Mouse (Mus musculus): ENCODE data around the gene Acbd6. TPM values are rescaled to one million over a fixed set of nuclear protein-coding genes. Genes with fewer than 3 reads are reported as not detected.
A peak's percentile ranks its signal among the peaks of the same experiment; 100 is the strongest.

Gene Acbd6
- polyA plus RNA-seq, 1 experiment from 2014 or later: 58.7 TPM

DNA sequence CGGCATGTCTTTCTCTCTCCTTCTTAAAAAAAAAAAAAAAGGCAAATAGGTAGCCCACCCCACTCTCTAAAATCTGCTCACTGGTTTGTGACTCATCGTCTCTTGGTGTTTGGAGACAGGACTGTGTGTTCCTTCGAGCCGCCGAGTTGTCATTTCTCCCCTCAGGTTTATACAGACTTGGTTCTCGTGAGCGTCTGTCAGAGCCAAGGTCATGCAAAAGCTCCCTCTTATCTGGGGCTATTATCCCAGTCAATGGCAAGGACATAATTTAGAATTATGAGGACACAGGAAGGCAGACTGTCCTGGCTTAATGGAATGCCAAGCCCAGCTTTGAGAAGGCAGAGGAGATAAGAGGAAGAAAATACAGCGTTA is 30.1 kb upstream of the Acbd6 start:
- Histone ChIP-seq H3K27ac (ENCODE audit: low read length) (no peak overlapping the region), H3K9me3 (ENCODE audit: control insufficient read depth, low read length) (no peaks in the 10 kb centered on the region), H3K4me3 (ENCODE audit: low read length) (no peak overlapping the region), H3K4me2 (ENCODE audit: low read depth, low read length) (no peak overlapping the region), H3K9ac (ENCODE audit: low read length) (no peak overlapping the region), H3K4me1 (replicated peaks; ENCODE audit: control insufficient read depth, insufficient read depth, low read length) (peaks cover 2% of the 10 kb centered on the region; the same call in 1 of the 2 replicates), H3K27me3 (ENCODE audit: control insufficient read depth, insufficient read depth, low read depth, low read length) (no peaks in the 10 kb centered on the region), H3K36me3 (ENCODE audit: control insufficient read depth, insufficient read depth, low read length) (no peaks in the 10 kb centered on the region)
- WGBS: 18% methylated on average over 8 of the region's 8 CpGs
- ATAC-seq (ENCODE audit: low read depth): peak; percentile 26; the same call in 1 of the 2 replicates

DNA sequence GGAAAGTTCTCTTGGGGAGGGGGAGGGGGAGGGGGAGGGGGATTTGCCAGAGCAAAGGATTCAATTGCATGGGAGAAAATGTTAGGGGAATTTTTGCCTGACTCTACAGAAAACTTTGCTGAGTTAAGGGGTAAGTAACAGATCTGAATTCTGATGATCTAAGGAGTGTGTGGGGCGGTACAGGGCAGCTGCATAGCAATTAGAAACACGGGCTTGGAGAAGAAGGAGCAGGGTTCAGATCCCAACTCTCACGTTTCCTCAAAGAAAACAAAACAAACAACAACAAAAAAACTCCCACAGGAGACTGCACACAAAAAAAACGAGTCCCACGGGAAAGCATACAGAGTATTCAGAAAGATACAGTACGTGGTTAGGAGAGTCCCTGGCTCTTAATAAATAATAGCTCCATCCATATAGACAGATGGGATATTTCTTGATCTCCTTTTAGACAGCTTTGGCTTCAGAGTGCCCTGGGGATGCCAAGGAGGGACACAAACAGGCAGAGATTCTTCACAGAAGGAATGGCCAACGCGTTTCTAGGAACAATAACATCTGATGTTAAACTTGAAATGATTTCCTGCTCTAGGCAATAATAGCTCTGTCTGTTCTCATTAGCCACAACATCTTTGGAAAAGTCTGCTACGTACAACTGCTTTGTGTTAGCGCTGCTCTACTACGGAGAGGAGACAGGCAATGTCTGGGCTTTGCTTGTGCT is 29.4 kb upstream of the Acbd6 start:
- Histone ChIP-seq H3K27me3 (ENCODE audit: control insufficient read depth, insufficient read depth, low read depth, low read length) (no peaks in the 10 kb centered on the region), H3K4me1 (replicated peaks; ENCODE audit: control insufficient read depth, insufficient read depth, low read length) (peaks cover 2% of the 10 kb centered on the region; the same call in 1 of the 2 replicates), H3K27ac (ENCODE audit: low read length) (no peak overlapping the region), H3K4me2 (ENCODE audit: low read depth, low read length) (no peak overlapping the region), H3K9ac (ENCODE audit: low read length) (no peak overlapping the region), H3K4me3 (ENCODE audit: low read length) (no peak overlapping the region), H3K9me3 (ENCODE audit: control insufficient read depth, low read length) (no peaks in the 10 kb centered on the region), H3K36me3 (ENCODE audit: control insufficient read depth, insufficient read depth, low read length) (no peaks in the 10 kb centered on the region)
- ATAC-seq (ENCODE audit: low read depth): peak; percentile 67; the same call in 1 of the 2 replicates
- 32% methylated on average over 11 of the region's 11 CpGs for WGBS

GRCm38 (mm10) chr1:155529120-155529963 is 28.6 kb upstream of the Acbd6 start:
- 68% methylated on average over 19 of the region's 19 CpGs for WGBS
- no peak overlapping the region for H3K9ac ChIP-seq (ENCODE audit: low read length)
- no peaks in the 10 kb centered on the region for H3K36me3 ChIP-seq (ENCODE audit: control insufficient read depth, insufficient read depth, low read length)
- peaks cover 2% of the 10 kb centered on the region; the same call in 1 of the 2 replicates for H3K4me1 ChIP-seq (replicated peaks; ENCODE audit: control insufficient read depth, insufficient read depth, low read length)
- H3K4me2 ChIP-seq (ENCODE audit: low read depth, low read length): no peak overlapping the region
- H3K27ac ChIP-seq (ENCODE audit: low read length): no peak overlapping the region
- H3K27me3 ChIP-seq (ENCODE audit: control insufficient read depth, insufficient read depth, low read depth, low read length): no peaks in the 10 kb centered on the region
- H3K9me3 ChIP-seq (ENCODE audit: control insufficient read depth, low read length): no peaks in the 10 kb centered on the region
- ATAC-seq (ENCODE audit: low read depth): no peak
- H3K4me3 ChIP-seq (ENCODE audit: low read length): no peak overlapping the region

DNA sequence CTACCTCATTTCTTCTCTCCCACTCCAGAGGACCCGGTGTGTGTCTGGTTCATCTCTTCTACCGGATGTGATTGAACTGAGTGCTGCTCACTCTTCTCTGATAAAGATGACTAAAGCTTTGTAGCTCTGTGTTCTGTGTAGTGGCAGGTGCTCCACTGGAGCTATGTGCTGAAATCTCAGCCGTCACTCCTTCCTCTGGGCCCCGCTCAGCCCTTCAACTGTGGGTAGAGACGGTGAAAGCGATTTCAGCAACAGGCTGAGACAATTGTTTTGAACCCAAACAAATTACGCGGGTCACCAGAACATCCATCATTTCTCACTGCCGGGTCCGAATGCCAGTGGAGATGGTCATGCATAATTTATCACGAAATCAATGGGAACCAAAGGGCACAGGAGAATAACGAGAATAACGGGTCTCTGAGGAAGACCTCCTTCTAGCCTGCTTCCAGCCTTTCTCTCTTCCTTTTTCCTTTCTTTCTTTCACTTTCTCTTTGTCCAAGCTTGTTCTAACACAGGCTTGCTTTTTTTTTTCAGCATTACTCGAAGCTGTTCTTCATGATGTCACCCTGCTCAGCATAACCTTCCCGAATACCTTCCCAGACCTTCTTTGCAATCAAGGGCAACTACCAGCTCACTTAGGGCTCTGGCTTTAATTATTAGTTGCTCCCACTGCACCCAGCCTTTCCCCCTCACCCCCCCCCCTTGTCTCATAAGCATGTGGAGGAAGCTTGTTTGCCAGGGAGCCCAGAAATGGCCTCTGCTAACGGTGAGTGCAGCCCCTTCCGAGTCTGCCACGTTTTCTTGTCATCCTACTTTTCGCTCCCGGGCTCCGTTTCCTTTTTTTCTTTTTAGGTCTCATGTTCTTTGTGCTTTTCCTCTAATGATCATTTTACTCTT is 27.1 kb upstream of the Acbd6 start:
- Histone ChIP-seq H3K4me2 (ENCODE audit: low read depth, low read length) (no peak overlapping the region; the same call in 1 of the 2 replicates), H3K4me1 (replicated peaks; ENCODE audit: control insufficient read depth, insufficient read depth, low read length) (peaks cover 2% of the 10 kb centered on the region; the same call in 1 of the 2 replicates), H3K9me3 (ENCODE audit: control insufficient read depth, low read length) (no peaks in the 10 kb centered on the region), H3K4me3 (ENCODE audit: low read length) (no peak overlapping the region), H3K27me3 (ENCODE audit: control insufficient read depth, insufficient read depth, low read depth, low read length) (no peaks in the 10 kb centered on the region), H3K9ac (ENCODE audit: low read length) (no peak overlapping the region), H3K27ac (ENCODE audit: low read length) (no peak overlapping the region), H3K36me3 (ENCODE audit: control insufficient read depth, insufficient read depth, low read length) (no peaks in the 10 kb centered on the region)
- ATAC-seq (ENCODE audit: low read depth): no peak
- WGBS: 67% methylated on average over 21 of the region's 21 CpGs

DNA sequence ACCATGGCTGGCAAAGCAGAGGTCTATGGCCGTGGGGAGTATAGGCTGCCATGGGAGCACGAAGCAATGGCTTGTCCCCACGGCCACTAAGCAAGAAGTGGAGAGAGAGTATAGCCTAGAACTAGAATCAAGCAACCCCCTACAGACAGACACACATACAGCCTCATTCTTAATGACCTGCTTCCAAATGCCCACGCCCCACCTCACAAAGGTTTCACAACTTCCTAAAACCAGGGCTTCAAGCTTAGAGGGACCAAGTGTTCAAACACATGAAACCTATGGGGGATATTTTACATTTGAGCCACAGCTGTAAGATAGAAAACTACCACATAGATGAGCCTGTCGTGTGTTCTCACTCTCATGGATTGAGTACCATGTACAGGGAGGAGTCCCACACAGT is 25.5 kb upstream of the Acbd6 start:
- Histone ChIP-seq H3K36me3 (ENCODE audit: control insufficient read depth, insufficient read depth, low read length) (no peaks in the 10 kb centered on the region), H3K9ac (ENCODE audit: low read length) (no peak overlapping the region), H3K9me3 (ENCODE audit: control insufficient read depth, low read length) (no peaks in the 10 kb centered on the region), H3K4me1 (replicated peaks; ENCODE audit: control insufficient read depth, insufficient read depth, low read length) (peaks cover 2% of the 10 kb centered on the region; the same call in 1 of the 2 replicates), H3K4me2 (ENCODE audit: low read depth, low read length) (no peak overlapping the region), H3K4me3 (ENCODE audit: low read length) (no peak overlapping the region), H3K27ac (ENCODE audit: low read length) (no peak overlapping the region), H3K27me3 (ENCODE audit: control insufficient read depth, insufficient read depth, low read depth, low read length) (no peaks in the 10 kb centered on the region)
- 87% methylated on average over 5 of the region's 5 CpGs for WGBS
- ATAC-seq (ENCODE audit: low read depth): no peak

- Histone ChIP-seq H3K9ac (ENCODE audit: low read length) (no peak overlapping the region), H3K4me1 (replicated peaks; ENCODE audit: control insufficient read depth, insufficient read depth, low read length) (0 out of 2 replicates have a peak, but pooled peaks cover 1% of the 10 kb centered on the region), H3K36me3 (ENCODE audit: control insufficient read depth, insufficient read depth, low read length) (no peaks in the 10 kb centered on the region), H3K27me3 (ENCODE audit: control insufficient read depth, insufficient read depth, low read depth, low read length) (no peaks in the 10 kb centered on the region), H3K4me2 (ENCODE audit: low read depth, low read length) (no peak overlapping the region), H3K9me3 (ENCODE audit: control insufficient read depth, low read length) (no peaks in the 10 kb centered on the region), H3K4me3 (ENCODE audit: low read length) (no peak overlapping the region), H3K27ac (ENCODE audit: low read length) (no peak overlapping the region)
- no peak for ATAC-seq (ENCODE audit: low read depth)
- WGBS: 42% methylated on average over 9 of the region's 9 CpGs
Observed at GRCm38 (mm10) chr1:155532833-155533688, 24.9 kb upstream of the Acbd6 start.

DNA sequence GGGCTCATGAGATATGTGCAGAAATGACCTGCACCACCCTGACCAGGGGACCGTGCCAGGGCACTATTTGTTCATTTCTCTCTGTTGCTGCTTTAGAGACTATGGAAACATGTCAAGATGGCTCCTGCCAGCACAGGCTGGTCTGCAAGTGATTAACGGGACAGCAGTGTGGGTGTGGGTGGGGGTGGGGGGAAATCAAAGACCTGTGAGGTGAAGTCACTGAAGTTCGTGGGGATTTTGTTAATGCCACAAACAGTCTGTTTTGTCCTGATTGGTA is 24.3 kb upstream of the Acbd6 start:
- H3K4me3 ChIP-seq (ENCODE audit: low read length): no peak overlapping the region
- H3K4me2 ChIP-seq (ENCODE audit: low read depth, low read length): no peak overlapping the region
- WGBS: 69% methylated on average over 3 of the region's 3 CpGs
- ATAC-seq (ENCODE audit: low read depth): no peak
- H3K36me3 ChIP-seq (ENCODE audit: control insufficient read depth, insufficient read depth, low read length): no peaks in the 10 kb centered on the region
- H3K27me3 ChIP-seq (ENCODE audit: control insufficient read depth, insufficient read depth, low read depth, low read length): no peaks in the 10 kb centered on the region
- H3K9ac ChIP-seq (ENCODE audit: low read length): no peak overlapping the region
- no peak overlapping the region for H3K27ac ChIP-seq (ENCODE audit: low read length)
- no peaks in the 10 kb centered on the region for H3K9me3 ChIP-seq (ENCODE audit: control insufficient read depth, low read length)
- H3K4me1 ChIP-seq (replicated peaks; ENCODE audit: control insufficient read depth, insufficient read depth, low read length): no peaks in the 10 kb centered on the region

GRCm38 (mm10) chr1:155537005-155537642 is 20.8 kb upstream of the Acbd6 start:
- H3K27me3 ChIP-seq (ENCODE audit: control insufficient read depth, insufficient read depth, low read depth, low read length): no peaks in the 10 kb centered on the region
- no peak overlapping the region for H3K4me3 ChIP-seq (ENCODE audit: low read length)
- ATAC-seq (ENCODE audit: low read depth): no peak; the same call in 1 of the 2 replicates
- no peak overlapping the region for H3K9ac ChIP-seq (ENCODE audit: low read length)
- H3K9me3 ChIP-seq (ENCODE audit: control insufficient read depth, low read length): no peaks in the 10 kb centered on the region
- no peaks in the 10 kb centered on the region for H3K36me3 ChIP-seq (ENCODE audit: control insufficient read depth, insufficient read depth, low read length)
- H3K4me2 ChIP-seq (ENCODE audit: low read depth, low read length): no peak overlapping the region
- no peaks in the 10 kb centered on the region for H3K4me1 ChIP-seq (replicated peaks; ENCODE audit: control insufficient read depth, insufficient read depth, low read length)
- 1% methylated on average over 2 of the region's 2 CpGs for WGBS
- H3K27ac ChIP-seq (ENCODE audit: low read length): no peak overlapping the region
